Mouse (Mus musculus) heart, adult 2 months (tissue): ENCODE measurements around the gene Strap. TPM values are rescaled to one million over a fixed set of nuclear protein-coding genes. Genes with fewer than 3 reads are reported as not detected.
A peak's percentile ranks its signal among the peaks of the same experiment; 100 is the strongest.

Experiments used
- DNase-seq, 2 experiments: peaks; one replicate each; pipeline ENCODE4 v3.0.0; 2021
- H3K27ac ChIP-seq: fragments of 200-600 bp; 2 replicates; pipeline ENCODE4 v1.8.1; 2022
- H3K27me3 ChIP-seq: fragments of 200-500 bp; 2 replicates; pipeline ENCODE4 v1.6.1; 2012; ENCODE audit warnings: mild to moderate bottlenecking, low read length, inconsistent platforms, mixed read lengths; ENCODE audit not compliant: control insufficient read depth, insufficient read depth
- H3K36me3 ChIP-seq: fragments of 200-500 bp; 2 replicates; pipeline ENCODE4 v1.6.1; 2012; ENCODE audit warnings: low read length, inconsistent platforms; ENCODE audit not compliant: control insufficient read depth, insufficient read depth
- H3K4me1 ChIP-seq: fragments of 200-500 bp; 2 replicates; pipeline ENCODE4 v1.6.1; 2011; ENCODE audit warnings: low read length; ENCODE audit not compliant: control insufficient read depth, insufficient read depth
- H3K4me3 ChIP-seq: fragments of 200-600 bp; 2 replicates; pipeline ENCODE4 v1.8.1; 2022
- H3K79me2 ChIP-seq: fragments of 200-500 bp; replicated peaks from 2 replicates; pipeline ENCODE4 v1.6.1; 2012; ENCODE audit warnings: mild to moderate bottlenecking, inconsistent platforms, low read length, moderate library complexity, mixed read lengths; ENCODE audit not compliant: control insufficient read depth, insufficient read depth
- H3K9ac ChIP-seq: fragments of 200-500 bp; 2 replicates; pipeline ENCODE4 v1.6.1; 2012; ENCODE audit warnings: low read depth, mild to moderate bottlenecking, control low read depth, inconsistent platforms, low read length, mixed read lengths
- CTCF ChIP-seq: fragments of 200-600 bp; IDR thresholded peaks from 2 replicates; pipeline ENCODE4 v1.8.1; 2022; ENCODE audit warnings: antibody characterized with exemption, mild to moderate bottlenecking, moderate library complexity
- EP300 ChIP-seq: fragments of 200-500 bp; IDR thresholded peaks from 2 replicates; pipeline ENCODE4 v1.6.1; 2011; ENCODE audit warnings: low read depth, low read length, control low read depth; ENCODE audit not compliant: insufficient read depth
- POLR2A ChIP-seq: fragments of 200-500 bp; IDR thresholded peaks from 2 replicates; pipeline ENCODE4 v1.6.1; 2011; ENCODE audit warnings: mild to moderate bottlenecking, low read depth, low read length, control low read depth; ENCODE audit not compliant: insufficient read depth
- WGBS: fragments of 180-500 bp; shearing (Covaris S2); methylation state at CpG from one replicate; pipeline ENCODE4 v1.1.7; 2018; 5-methylcytosine and 5-hydroxymethylcytosine counted together
- intact Hi-C: fragments of 180-260 bp; cut with DNase I; formaldehyde crosslinking; loops from one replicate; pipeline ENCODE4 v1.15.1; 2025
- long read RNA-seq: library from polyadenylated mRNA; stranded (forward); transcript quantifications from one replicate; pipeline ENCODE4 v2.0.0, GENCODE M21; 2021
- polyA plus RNA-seq: library from polyadenylated mRNA; depleted of rRNA; stranded (reverse); fragments of >200 nt; gene quantifications from 2 replicates; pipeline ENCODE4 v1.2.3, GENCODE M21; 2012; rRNA removed
- total RNA-seq, 2 experiments: library from RNA; stranded (reverse); gene quantifications; 2 replicates each; pipeline ENCODE4 v1.2.3; 2021

Gene Strap
- 10 to 100 TPM; 81.6 to 86.5 TPM for total RNA-seq
- 26.3 and 46.6 TPM in 2 replicates for polyA plus RNA-seq
- long read RNA-seq, transcript Strap-201 (10 exons, 2,650 nt): major isoform, 108 of 111 reads
- long read RNA-seq, partial matches to known transcripts: 1 of 111 reads
- long read RNA-seq, other reads (novel, unspliced or antisense): 2 of 111 reads

- under 1% methylated on average over 76 of the region's 86 CpGs for WGBS
- H3K27me3 ChIP-seq: no peaks in the 10 kb centered on the region
- intact Hi-C loops: no loop called here
Measured at GRCm38 (mm10) chr6:137734846-137735609, at the start of gene Strap. Gene Strap (plus strand): TSS chr6:137735078.

DNA sequence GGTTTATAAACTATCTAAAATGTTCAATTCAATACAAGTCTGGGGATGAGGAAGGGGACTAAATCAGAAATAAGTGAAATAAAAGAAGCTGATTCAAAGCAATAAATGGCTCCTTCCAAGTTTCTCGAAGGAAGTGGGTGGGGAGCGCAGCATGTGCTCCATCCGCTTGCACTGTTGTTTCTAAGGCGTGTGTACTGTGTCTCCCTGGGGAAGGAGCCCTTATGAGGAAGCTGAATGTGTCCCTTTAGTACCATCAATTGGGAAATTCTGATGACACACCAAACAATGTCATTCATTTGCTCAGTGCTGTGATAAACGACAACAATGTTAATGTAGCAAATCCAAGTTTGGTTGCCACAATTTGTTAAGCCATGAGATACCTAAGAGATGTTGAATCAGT, 47.2 kb upstream of the Strap start:
- TF ChIP-seq EP300 (0 out of 2 replicates have a peak, but pooled peaks have one; percentile 18), POLR2A (no peak)
- no peak overlapping the region for H3K9ac ChIP-seq
- intact Hi-C loops: no loop called here
- no peaks in the 10 kb centered on the region for H3K27me3 ChIP-seq
- 54% methylated on average over 5 of the region's 5 CpGs for WGBS
- H3K4me3 ChIP-seq: no peak overlapping the region
- H3K4me1 ChIP-seq: peaks cover 9% of the 10 kb centered on the region
- no peak for DNase-seq
- no peaks in the 10 kb centered on the region; the same call in 1 of the 2 replicates for H3K36me3 ChIP-seq
- no peak overlapping the region for H3K27ac ChIP-seq
- H3K79me2 ChIP-seq: no peaks in the 10 kb centered on the region

More at GRCm38 (mm10) chr6:137734846-137735609, at the start of gene Strap:
- TF ChIP-seq CTCF (no peak), EP300 (0 out of 2 replicates have a peak, but pooled peaks have one; percentile 29), POLR2A (peak; percentile 95)
- Histone ChIP-seq H3K36me3 (peaks cover 2% of the 10 kb centered on the region), H3K79me2 (peaks cover 11% of the 10 kb centered on the region; the same call in 1 of the 2 replicates), H3K4me1 (peaks cover 4% of the 10 kb centered on the region), H3K9ac (peak within 1 kb of the TSS; percentile 88), H3K4me3 (peak within 1 kb of the TSS; percentile 69), H3K27ac (peak within 1 kb of the TSS; percentile 82)
- peak; percentile 94 to 95 for DNase-seq

DNA sequence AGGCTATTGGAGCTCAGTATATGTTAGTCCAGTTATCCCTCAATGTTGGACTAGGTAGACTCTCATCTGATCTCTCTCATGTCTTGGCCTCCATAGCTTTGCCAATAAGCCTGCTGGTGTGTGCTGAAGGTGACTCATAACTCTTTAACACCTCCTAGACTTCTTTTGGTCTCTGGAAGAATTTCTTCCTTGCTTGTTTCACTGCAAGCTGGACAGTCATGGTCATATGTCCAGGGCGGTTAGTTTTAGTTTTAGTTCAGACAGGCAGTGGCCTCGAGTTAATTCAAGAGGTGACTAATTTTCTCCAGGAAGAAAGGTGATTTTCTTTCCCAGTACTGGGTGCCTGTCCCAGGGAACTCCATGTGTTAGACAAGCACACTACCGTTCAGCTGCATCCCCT, 46.8 kb upstream of the Strap start:
- no peaks in the 10 kb centered on the region; the same call in 1 of the 2 replicates for H3K36me3 ChIP-seq
- H3K9ac ChIP-seq: no peak overlapping the region
- H3K4me3 ChIP-seq: no peak overlapping the region
- no peaks in the 10 kb centered on the region for H3K79me2 ChIP-seq
- no peak for DNase-seq
- no peaks in the 10 kb centered on the region for H3K27me3 ChIP-seq
- peaks cover 9% of the 10 kb centered on the region for H3K4me1 ChIP-seq
- H3K27ac ChIP-seq: no peak overlapping the region
- intact Hi-C loops: no loop called here
- no peak for TF ChIP-seq CTCF
- TF ChIP-seq POLR2A: no peak
- 74% methylated on average over 3 of the region's 3 CpGs for WGBS

DNA sequence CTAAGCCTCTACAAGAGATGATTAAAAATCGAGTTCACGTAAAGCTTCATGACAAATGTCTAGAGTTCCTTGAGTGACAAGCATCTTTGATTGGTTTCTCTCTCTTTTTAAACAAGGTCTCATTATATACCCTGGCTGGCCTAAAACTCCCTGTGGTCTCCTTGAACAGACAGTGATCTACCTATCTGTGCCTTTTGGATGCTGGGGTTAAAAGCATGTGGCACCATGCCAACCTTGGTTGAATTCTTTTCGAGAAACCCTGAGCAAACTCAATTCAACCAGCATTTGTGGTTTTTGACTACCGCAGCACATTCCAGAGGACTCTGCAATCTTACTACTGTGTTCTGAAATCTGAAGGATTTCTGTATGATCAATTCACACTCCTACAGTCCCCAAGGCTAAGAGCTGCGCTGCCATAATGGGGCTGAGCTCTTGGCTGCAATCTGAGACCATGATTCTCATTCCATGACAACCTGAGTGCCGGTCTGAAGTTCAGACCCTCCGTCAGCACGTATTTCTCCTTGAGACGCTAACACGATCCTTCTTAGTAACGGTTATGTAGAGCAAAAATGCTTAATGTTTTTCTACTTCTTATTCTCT, 46.3 kb upstream of the Strap start:
- no peak overlapping the region for H3K9ac ChIP-seq
- no peaks in the 10 kb centered on the region; the same call in 1 of the 2 replicates for H3K36me3 ChIP-seq
- TF ChIP-seq CTCF (no peak), POLR2A (no peak), EP300 (no peak)
- H3K4me3 ChIP-seq: no peak overlapping the region
- WGBS: 89% methylated on average over 11 of the region's 11 CpGs
- no peak for DNase-seq
- H3K27me3 ChIP-seq: no peaks in the 10 kb centered on the region
- intact Hi-C loops: no loop called here
- no peaks in the 10 kb centered on the region for H3K79me2 ChIP-seq
- no peak overlapping the region for H3K27ac ChIP-seq
- H3K4me1 ChIP-seq: peaks cover 9% of the 10 kb centered on the region

DNA sequence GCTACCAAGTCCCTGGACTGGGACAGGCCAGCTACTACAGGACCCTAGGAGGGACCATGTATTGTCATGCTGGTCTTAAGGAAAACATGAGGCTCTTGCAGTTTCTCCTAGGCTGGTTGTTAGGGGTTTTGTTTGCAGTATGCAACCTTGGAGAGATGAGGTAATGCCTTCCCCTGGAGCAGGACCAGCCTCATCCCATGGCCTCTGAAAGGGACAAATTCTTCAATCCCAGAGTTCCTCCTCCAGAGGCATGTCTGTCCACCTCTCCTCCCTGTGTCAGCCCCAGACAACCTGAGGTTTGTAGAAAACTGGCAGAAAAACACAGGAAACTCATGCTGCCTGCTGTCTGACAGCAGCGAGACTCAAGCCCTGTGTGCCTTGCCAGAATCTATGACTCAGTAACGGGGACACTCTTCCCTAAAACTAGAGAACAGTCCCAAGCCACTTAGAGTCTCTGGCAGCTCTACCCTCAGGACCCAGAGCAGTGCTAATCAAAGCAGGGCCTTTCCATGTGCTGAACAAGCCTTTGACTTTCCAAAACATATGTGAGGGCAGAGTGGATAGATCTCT, 44.2 kb upstream of the Strap start:
- intact Hi-C loops: no loop called here
- H3K9ac ChIP-seq: no peak overlapping the region

More for the DNA sequence above, 44.2 kb upstream of the Strap start:
- DNase-seq: peak in 1 of 2 experiments; percentile 51
- Histone ChIP-seq H3K27me3 (no peaks in the 10 kb centered on the region), H3K79me2 (no peaks in the 10 kb centered on the region), H3K4me1 (peaks cover 9% of the 10 kb centered on the region), H3K27ac (no peak overlapping the region), H3K4me3 (no peak overlapping the region), H3K36me3 (no peaks in the 10 kb centered on the region; the same call in 1 of the 2 replicates)
- no peak for TF ChIP-seq EP300
- TF ChIP-seq POLR2A: no peak
- no peak for TF ChIP-seq CTCF
- 17% methylated on average over 2 of the region's 2 CpGs for WGBS
